Mouse (Mus musculus): ENCODE measurements around the gene Abca13. TPM values are rescaled to one million over a fixed set of nuclear protein-coding genes. Genes with fewer than 3 reads are reported as not detected.
A peak's percentile ranks its signal among the peaks of the same experiment; 100 is the strongest.
"Not testable (repeated sequence)": the region's sequence is repeated elsewhere in the genome, so short reads cannot be mapped to it uniquely, and the experiment has no call there.

The Abca13 gene
- polyA plus RNA-seq, 1 experiment from 2014 or later, result 0.04 TPM

- ATAC-seq, result no peak
- no peak overlapping the region for H3K9ac ChIP-seq (replicated peaks)
- no peaks in the 10 kb centered on the region for H3K4me1 ChIP-seq (replicated peaks)
- H3K27ac ChIP-seq, result no peak overlapping the region
- H3K9me3 ChIP-seq, result no peaks in the 10 kb centered on the region
- H3K4me3 ChIP-seq (replicated peaks), result no peak overlapping the region
- H3K27me3 ChIP-seq, result no peaks in the 10 kb centered on the region
- 90% methylated on average over 1 of the region's 1 CpGs for WGBS
- H3K36me3 ChIP-seq, result no peaks in the 10 kb centered on the region
- H3K4me2 ChIP-seq (replicated peaks), result no peak overlapping the region
These were observed 107.9 kb downstream of the Abca13 start for GRCm38 (mm10) chr11:9299615-9300014.

GRCm38 (mm10) chr11:9305450-9305849 is 113.7 kb downstream of the Abca13 start:
- no peak overlapping the region for H3K27ac ChIP-seq
- H3K9me3 ChIP-seq, result no peaks in the 10 kb centered on the region
- no peak for ATAC-seq
- no peak overlapping the region for H3K9ac ChIP-seq (replicated peaks)
- WGBS, result 89% methylated on average over 4 of the region's 4 CpGs
- H3K27me3 ChIP-seq, result no peaks in the 10 kb centered on the region
- no peak overlapping the region for H3K4me2 ChIP-seq (replicated peaks)
- H3K4me1 ChIP-seq (replicated peaks), result no peaks in the 10 kb centered on the region
- no peaks in the 10 kb centered on the region for H3K36me3 ChIP-seq
- no peak overlapping the region for H3K4me3 ChIP-seq (replicated peaks)

DNA sequence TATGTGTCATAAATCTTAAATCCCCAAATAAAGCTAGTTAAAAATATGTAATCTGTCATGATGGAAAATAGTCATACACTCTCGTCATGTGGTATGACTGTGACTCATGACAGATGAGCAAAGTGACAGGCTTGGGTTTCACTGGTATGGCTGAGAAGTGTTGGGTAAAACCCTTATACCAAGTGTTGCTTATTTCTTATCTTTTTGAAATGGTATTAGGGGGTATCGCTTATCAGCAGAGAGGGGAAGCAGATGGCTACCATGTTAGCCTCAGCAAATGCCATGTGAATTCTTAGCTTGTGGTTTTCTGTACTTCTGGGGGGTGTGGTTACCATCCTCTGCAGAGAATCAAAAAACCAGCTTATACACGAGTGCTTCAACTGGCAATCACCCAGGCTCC is 124.8 kb downstream of the Abca13 start:
- no peak overlapping the region for H3K4me3 ChIP-seq (replicated peaks)
- H3K4me1 ChIP-seq (replicated peaks), result peaks cover 2% of the 10 kb centered on the region; the same call in 1 of the 2 replicates
- 67% methylated on average over 3 of the region's 3 CpGs for whole genome bisulfite sequencing
- no peak overlapping the region for H3K9ac ChIP-seq (replicated peaks)
- no peak overlapping the region for H3K27ac ChIP-seq
- no peaks in the 10 kb centered on the region for H3K36me3 ChIP-seq
- no peak for ATAC-seq
- H3K4me2 ChIP-seq (replicated peaks), result no peak overlapping the region
- no peaks in the 10 kb centered on the region for H3K27me3 ChIP-seq
- no peaks in the 10 kb centered on the region for H3K9me3 ChIP-seq

GRCm38 (mm10) chr11:9317076-9317929 is 125.6 kb downstream of the Abca13 start:
- peaks cover 2% of the 10 kb centered on the region; the same call in 1 of the 2 replicates for H3K4me1 ChIP-seq (replicated peaks)
- 37% methylated on average over 6 of the region's 6 CpGs for whole genome bisulfite sequencing

GRCm38 (mm10) chr11:9338151-9338550 is 146.4 kb downstream of the Abca13 start:
- no peak overlapping the region for H3K4me3 ChIP-seq (replicated peaks)
- no peaks in the 10 kb centered on the region for H3K9me3 ChIP-seq
- H3K4me1 ChIP-seq (replicated peaks), result no peaks in the 10 kb centered on the region
- no peak for ATAC-seq
- H3K36me3 ChIP-seq, result no peaks in the 10 kb centered on the region
- H3K27ac ChIP-seq, result no peak overlapping the region
- H3K9ac ChIP-seq (replicated peaks), result no peak overlapping the region
- WGBS, result 61% methylated on average over 3 of the region's 3 CpGs
- no peaks in the 10 kb centered on the region for H3K27me3 ChIP-seq
- H3K4me2 ChIP-seq (replicated peaks), result no peak overlapping the region

More at GRCm38 (mm10) chr11:9317076-9317929, 125.6 kb downstream of the Abca13 start:
- Histone ChIP-seq H3K9ac (replicated peaks) (no peak overlapping the region), H3K27ac (no peak overlapping the region), H3K4me3 (replicated peaks) (no peak overlapping the region), H3K4me2 (replicated peaks) (no peak overlapping the region), H3K36me3 (no peaks in the 10 kb centered on the region), H3K27me3 (no peaks in the 10 kb centered on the region), H3K9me3 (no peaks in the 10 kb centered on the region)
- ATAC-seq, result peak; percentile 91

DNA sequence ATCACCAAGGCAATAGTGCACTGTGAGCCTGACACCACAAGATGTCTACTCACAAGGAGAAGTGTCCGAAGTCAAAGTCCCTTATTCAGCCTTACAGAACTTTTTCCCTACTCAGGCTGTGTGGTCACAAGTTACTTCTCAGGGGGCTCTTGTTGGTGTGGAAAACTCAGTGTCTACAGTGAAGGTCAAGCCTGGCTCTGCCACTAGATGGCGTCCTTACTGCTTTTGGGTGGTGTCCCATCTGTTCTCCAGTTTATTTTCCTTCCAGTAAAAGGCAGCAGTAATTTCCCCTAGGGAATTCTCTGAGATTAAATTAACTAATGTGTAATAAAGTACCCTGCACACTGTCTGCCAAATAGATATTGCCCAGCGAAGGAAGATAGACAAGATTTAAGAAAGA is 156.0 kb downstream of the Abca13 start:
- no peak overlapping the region for H3K27ac ChIP-seq
- no peaks in the 10 kb centered on the region for H3K4me1 ChIP-seq (replicated peaks)
- H3K4me3 ChIP-seq (replicated peaks), result no peak overlapping the region
- H3K4me2 ChIP-seq (replicated peaks), result no peak overlapping the region
- H3K27me3 ChIP-seq, result no peaks in the 10 kb centered on the region
- whole genome bisulfite sequencing, result 56% methylated on average over 3 of the region's 3 CpGs
- no peaks in the 10 kb centered on the region for H3K36me3 ChIP-seq
- no peaks in the 10 kb centered on the region for H3K9me3 ChIP-seq
- no peak overlapping the region for H3K9ac ChIP-seq (replicated peaks)
- ATAC-seq, result no peak

GRCm38 (mm10) chr11:9373160-9373559 is 181.4 kb downstream of the Abca13 start:
- H3K36me3 ChIP-seq, result no peaks in the 10 kb centered on the region
- no peak overlapping the region for H3K4me3 ChIP-seq (replicated peaks)
- ATAC-seq, result no peak
- WGBS, result 88% methylated on average over 5 of the region's 5 CpGs
- no peaks in the 10 kb centered on the region for H3K9me3 ChIP-seq
- no peaks in the 10 kb centered on the region for H3K27me3 ChIP-seq
- no peaks in the 10 kb centered on the region for H3K4me1 ChIP-seq (replicated peaks)
- H3K9ac ChIP-seq (replicated peaks), result no peak overlapping the region
- no peak overlapping the region for H3K27ac ChIP-seq
- H3K4me2 ChIP-seq (replicated peaks), result no peak overlapping the region

DNA sequence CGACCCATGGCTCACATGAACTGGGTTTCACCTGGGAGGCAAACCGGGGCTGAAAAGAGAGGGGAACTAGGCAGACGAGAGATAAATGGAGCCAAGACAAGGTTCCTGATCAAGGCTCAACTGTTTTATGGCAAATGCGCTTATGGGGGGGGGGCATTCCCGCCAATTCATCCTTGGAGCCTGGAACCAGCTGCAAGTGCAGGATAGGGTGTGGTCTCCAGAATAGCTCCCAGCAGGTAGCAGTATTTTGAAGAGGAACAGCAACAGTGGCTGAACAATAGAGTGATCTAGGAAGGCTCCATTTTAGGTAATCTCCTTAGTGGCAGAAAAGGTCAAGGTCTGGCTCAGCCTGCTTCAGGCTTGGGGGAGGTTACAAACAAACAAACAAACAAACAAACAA is 182.7 kb downstream of the Abca13 start:
- H3K9me3 ChIP-seq; ATAC-seq; H3K27ac ChIP-seq; H3K4me2 ChIP-seq (replicated peaks); H3K4me1 ChIP-seq (replicated peaks); H3K9ac ChIP-seq (replicated peaks); H3K4me3 ChIP-seq (replicated peaks); H3K36me3 ChIP-seq; H3K27me3 ChIP-seq: not testable (repeated sequence)
- WGBS, result 71% methylated on average over 5 of the region's 5 CpGs

GRCm38 (mm10) chr11:9388520-9388919 is 196.8 kb downstream of the Abca13 start:
- ATAC-seq, result no peak
- 89% methylated on average over 1 of the region's 1 CpGs for WGBS

GRCm38 (mm10) chr11:9416946-9417345 is 225.2 kb downstream of the Abca13 start:
- no peaks in the 10 kb centered on the region for H3K9me3 ChIP-seq
- no peak overlapping the region for H3K4me2 ChIP-seq (replicated peaks)
- H3K36me3 ChIP-seq, result no peaks in the 10 kb centered on the region
- 87% methylated on average over 3 of the region's 3 CpGs for WGBS
- ATAC-seq, result no peak
- no peak overlapping the region for H3K4me3 ChIP-seq (replicated peaks)
- H3K4me1 ChIP-seq (replicated peaks), result no peaks in the 10 kb centered on the region
- no peaks in the 10 kb centered on the region for H3K27me3 ChIP-seq
- no peak overlapping the region for H3K9ac ChIP-seq (replicated peaks)
- no peak overlapping the region for H3K27ac ChIP-seq

More at GRCm38 (mm10) chr11:9388520-9388919, 196.8 kb downstream of the Abca13 start:
- Histone ChIP-seq H3K9me3 (no peaks in the 10 kb centered on the region), H3K4me1 (replicated peaks) (no peaks in the 10 kb centered on the region), H3K36me3 (no peaks in the 10 kb centered on the region), H3K27me3 (no peaks in the 10 kb centered on the region), H3K9ac (replicated peaks) (no peak overlapping the region), H3K4me2 (replicated peaks) (no peak overlapping the region), H3K27ac (no peak overlapping the region), H3K4me3 (replicated peaks) (no peak overlapping the region)

DNA sequence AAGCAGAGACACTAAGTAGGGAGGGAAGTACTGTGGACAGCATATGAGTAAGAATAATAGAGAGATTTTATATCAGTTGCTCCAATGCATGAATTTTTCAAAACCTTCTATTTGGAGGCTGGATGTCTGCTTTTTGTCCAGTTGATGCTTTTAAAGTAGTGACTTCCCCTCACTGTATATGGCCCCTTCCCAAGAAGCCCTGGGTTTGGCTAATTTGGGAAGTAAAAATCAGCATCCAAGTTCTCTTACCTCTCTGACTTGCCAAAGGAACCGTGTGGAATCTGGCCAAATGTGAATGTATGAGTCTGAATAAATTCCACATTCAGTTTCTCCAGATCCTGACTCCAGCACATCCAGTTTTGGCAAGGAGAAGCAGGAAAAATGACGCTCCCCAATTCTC is 228.5 kb downstream of the Abca13 start:
- Histone ChIP-seq H3K4me1 (replicated peaks) (no peaks in the 10 kb centered on the region), H3K9me3 (no peaks in the 10 kb centered on the region), H3K27me3 (no peaks in the 10 kb centered on the region), H3K27ac (no peak overlapping the region), H3K36me3 (no peaks in the 10 kb centered on the region), H3K4me2 (replicated peaks) (no peak overlapping the region), H3K4me3 (replicated peaks) (no peak overlapping the region), H3K9ac (replicated peaks) (no peak overlapping the region)
- ATAC-seq, result no peak
- 63% methylated on average over 2 of the region's 2 CpGs for WGBS

- no peak overlapping the region for H3K4me2 ChIP-seq (replicated peaks)
- no peaks in the 10 kb centered on the region for H3K27me3 ChIP-seq
- WGBS, result 82% methylated on average over 3 of the region's 3 CpGs
- ATAC-seq, result no peak
- H3K9ac ChIP-seq (replicated peaks), result no peak overlapping the region
- no peaks in the 10 kb centered on the region for H3K4me1 ChIP-seq (replicated peaks)
- no peak overlapping the region for H3K4me3 ChIP-seq (replicated peaks)
- no peaks in the 10 kb centered on the region for H3K9me3 ChIP-seq
- H3K36me3 ChIP-seq, result no peaks in the 10 kb centered on the region
- H3K27ac ChIP-seq, result no peak overlapping the region
These were observed 235.7 kb downstream of the Abca13 start for GRCm38 (mm10) chr11:9427411-9427810.

- Histone ChIP-seq H3K27me3 (no peaks in the 10 kb centered on the region), H3K36me3 (no peaks in the 10 kb centered on the region), H3K4me3 (replicated peaks) (no peak overlapping the region), H3K9me3 (no peaks in the 10 kb centered on the region), H3K27ac (no peak overlapping the region), H3K4me2 (replicated peaks) (no peak overlapping the region), H3K9ac (replicated peaks) (no peak overlapping the region), H3K4me1 (replicated peaks) (no peaks in the 10 kb centered on the region)
- ATAC-seq, result no peak
- WGBS, result 86% methylated on average over 5 of the region's 5 CpGs
These were observed 241.1 kb downstream of the Abca13 start for GRCm38 (mm10) chr11:9432807-9433206.

All from midbrain, embryonic 13.5 days (tissue).